Mouse (Mus musculus): Measurements from ENCODE around the gene Nol12. TPM values are rescaled to one million over a fixed set of nuclear protein-coding genes. Genes with fewer than 3 reads are reported as not detected.

The Nol12 gene
- total RNA-seq (2015) (38.7 and 47.6 TPM in 2 replicates), total RNA-seq (2017) (19.9 and 25.2 TPM in 2 replicates)

- peak; percentile 82 for ATAC-seq (replicated peaks; ENCODE audit: poor library complexity)
Observed at GRCm38 (mm10) chr15:78934784-78935320, at the start of gene Nol12. TSS of gene Nol12 (plus strand) at chr15:78934933.

DNA sequence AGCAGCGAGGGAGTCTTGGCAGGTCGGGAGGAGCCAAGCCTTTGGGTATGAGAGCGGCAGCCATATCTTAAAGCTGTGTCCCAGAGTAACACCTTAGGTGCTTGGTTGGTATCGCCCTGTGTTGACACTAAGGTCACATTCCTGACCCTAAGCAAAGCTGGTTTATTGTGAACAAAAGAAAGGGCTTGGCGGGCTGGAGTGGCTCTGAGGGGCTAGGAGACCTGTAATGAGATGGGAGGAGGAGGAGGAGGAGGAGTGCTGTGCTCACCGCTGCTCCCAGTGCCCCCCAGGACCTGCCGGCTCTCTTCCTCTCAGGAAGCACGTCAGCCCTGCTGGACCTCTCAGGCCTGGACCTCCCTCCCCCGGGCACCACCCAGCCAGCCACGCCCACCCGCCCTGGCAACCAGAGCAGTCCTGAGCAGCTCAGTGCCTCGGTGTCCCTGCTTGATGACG is 45.3 kb upstream of the Nol12 start:
- no peak for ATAC-seq (replicated peaks; ENCODE audit: poor library complexity)

- no peak for ATAC-seq (replicated peaks; ENCODE audit: poor library complexity)
Observed at GRCm38 (mm10) chr15:78892440-78892839, 42.3 kb upstream of the Nol12 start.

DNA sequence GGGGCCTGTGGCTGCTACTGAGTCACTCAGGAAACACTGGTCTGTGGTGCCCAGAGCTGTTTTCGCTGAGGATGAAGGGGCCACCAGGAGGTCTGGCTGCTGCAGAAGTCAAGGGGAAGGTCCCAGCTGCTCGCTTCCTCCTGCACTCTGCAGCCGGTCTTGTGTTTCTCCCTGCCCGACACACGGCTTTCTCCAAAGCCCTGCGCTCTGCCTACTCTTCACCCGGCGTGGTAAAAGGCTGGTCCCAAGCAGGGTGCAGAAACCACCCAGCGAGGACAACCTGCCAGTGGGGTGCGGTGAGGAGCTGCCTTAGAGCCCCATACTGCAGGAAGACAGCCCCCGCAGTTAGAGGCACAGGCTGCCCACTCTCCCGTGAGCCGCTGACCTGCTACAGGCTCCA is 40.0 kb upstream of the Nol12 start:
- ATAC-seq (replicated peaks; ENCODE audit: poor library complexity) = peak; percentile 26; the same call in 1 of the 2 replicates

DNA sequence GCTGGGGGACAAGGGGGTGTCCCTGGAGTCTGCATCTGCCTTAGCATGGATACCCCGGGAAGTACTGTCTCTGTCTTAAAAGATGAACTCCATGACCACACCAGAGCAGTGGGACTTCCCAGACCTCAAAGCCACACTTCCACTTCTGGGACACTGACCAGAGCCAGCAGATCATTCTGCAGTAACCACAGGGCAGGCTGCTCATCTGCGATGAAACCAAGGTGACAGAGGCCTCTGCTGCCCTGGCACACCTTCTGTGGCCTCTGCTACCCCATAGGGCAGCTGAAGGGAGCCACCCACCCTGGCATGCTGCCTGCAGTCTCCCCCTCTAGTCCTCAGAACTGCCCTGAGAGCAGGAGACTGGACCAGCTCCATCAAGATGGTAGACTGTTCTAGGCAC is 39.0 kb upstream of the Nol12 start:
- ATAC-seq (replicated peaks; ENCODE audit: poor library complexity) = no peak

- ATAC-seq (replicated peaks; ENCODE audit: poor library complexity) = peak; percentile 29
Observed at GRCm38 (mm10) chr15:78896149-78896548, 38.6 kb upstream of the Nol12 start.

- ATAC-seq (replicated peaks; ENCODE audit: poor library complexity) = peak; percentile 18
Observed at GRCm38 (mm10) chr15:78897488-78897887, 37.2 kb upstream of the Nol12 start.

GRCm38 (mm10) chr15:78898507-78899001 is 36.2 kb upstream of the Nol12 start:
- ATAC-seq (replicated peaks; ENCODE audit: poor library complexity) = no peak

GRCm38 (mm10) chr15:78899409-78899739 is 35.4 kb upstream of the Nol12 start, which contains the start of gene Gm49510:
TSS of gene Gm49510 (plus strand) at chr15:78899667.
- ATAC-seq (replicated peaks; ENCODE audit: poor library complexity) = no peak

GRCm38 (mm10) chr15:78899740-78900584 is 34.8 kb upstream of the Nol12 start, which contains the start of gene Sh3bp1:
TSS of gene Sh3bp1 (plus strand) at chr15:78899768.
- ATAC-seq (replicated peaks; ENCODE audit: poor library complexity) = peak; percentile 35

GRCm38 (mm10) chr15:78900585-78901421 is 33.9 kb upstream of the Nol12 start:
- no peak for ATAC-seq (replicated peaks; ENCODE audit: poor library complexity)

GRCm38 (mm10) chr15:78901422-78901789 is 33.3 kb upstream of the Nol12 start:
- ATAC-seq (replicated peaks; ENCODE audit: poor library complexity) = no peak

- peak; percentile 63 for ATAC-seq (replicated peaks; ENCODE audit: poor library complexity)
Observed at GRCm38 (mm10) chr15:78903243-78903642, 31.5 kb upstream of the Nol12 start.

DNA sequence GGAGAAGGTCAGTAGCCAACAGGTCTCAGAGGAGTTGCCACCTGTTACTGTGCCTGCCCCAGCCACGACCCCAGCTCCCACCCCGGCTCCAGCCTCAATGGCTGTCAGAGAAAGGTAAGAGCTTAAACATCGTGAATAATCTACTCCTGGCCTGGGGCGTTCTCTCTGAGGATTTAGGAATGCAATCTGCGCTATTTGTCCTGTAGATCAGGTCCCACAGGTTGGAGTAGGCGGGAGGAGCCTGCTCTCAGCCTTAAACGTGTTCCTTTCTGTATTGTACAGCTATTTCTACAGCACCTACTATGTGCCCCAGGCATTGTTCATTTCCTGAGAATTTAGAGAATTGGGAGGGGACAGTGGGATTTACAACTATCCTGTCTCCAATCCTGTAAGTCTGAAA is 26.3 kb upstream of the Nol12 start:
- ATAC-seq (replicated peaks; ENCODE audit: poor library complexity) = no peak

DNA sequence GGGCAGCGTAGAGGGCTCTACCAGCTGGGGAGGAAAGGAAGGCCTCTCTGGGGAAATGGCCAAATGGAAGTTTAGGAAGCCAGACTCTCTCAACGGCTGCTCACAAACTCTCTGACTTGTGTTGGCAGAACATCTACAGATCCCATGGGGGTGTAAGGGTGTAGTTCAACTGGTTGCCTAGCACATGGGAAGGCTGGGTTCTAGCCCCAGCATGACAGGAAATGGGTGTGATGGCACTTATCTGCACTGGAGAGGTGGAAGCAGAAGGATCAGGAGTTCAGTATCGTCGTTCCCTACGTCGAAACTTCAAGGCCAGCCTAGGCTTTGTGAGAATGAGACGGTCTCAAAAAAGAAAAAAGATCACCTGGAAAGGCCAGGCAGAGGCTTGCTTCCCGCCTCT is 25.8 kb upstream of the Nol12 start:
- ATAC-seq (replicated peaks; ENCODE audit: poor library complexity) = no peak

DNA sequence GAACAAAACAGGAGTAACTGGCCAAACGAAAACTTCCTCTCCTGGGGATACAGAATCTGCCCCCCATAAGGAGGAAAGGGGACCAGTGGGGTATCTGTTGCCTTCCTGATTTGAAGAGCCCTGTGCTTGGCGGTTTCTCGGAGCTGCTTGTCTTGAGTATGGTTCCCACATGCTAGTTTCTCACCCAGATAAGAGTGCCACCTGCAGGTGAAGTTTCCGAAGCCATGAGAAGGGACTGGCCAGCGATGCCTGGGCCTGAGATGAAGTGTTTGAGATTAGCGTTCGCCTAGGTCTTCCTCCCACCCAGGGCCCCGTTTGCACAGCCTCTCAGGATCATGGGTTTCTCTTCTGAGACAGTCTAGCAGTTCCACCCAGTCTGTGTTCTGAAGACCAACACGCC is 22.7 kb upstream of the Nol12 start:
- ATAC-seq (replicated peaks; ENCODE audit: poor library complexity) = peak; percentile 22; the same call in 1 of the 2 replicates

GRCm38 (mm10) chr15:78913632-78914090 is 21.1 kb upstream of the Nol12 start, which contains the start of gene Pdxp:
TSS of gene Pdxp (plus strand) at chr15:78913919.
- peak; percentile 90 for ATAC-seq (replicated peaks; ENCODE audit: poor library complexity)

- ATAC-seq (replicated peaks; ENCODE audit: poor library complexity) = peak; percentile 4; the same call in 1 of the 2 replicates
Observed at GRCm38 (mm10) chr15:78914091-78914822, 20.5 kb upstream of the Nol12 start.

GRCm38 (mm10) chr15:78914823-78915659 is 19.7 kb upstream of the Nol12 start:
- no peak for ATAC-seq (replicated peaks; ENCODE audit: poor library complexity)

Measured in megakaryocyte progenitor cell, adult 5-6 weeks (primary cell).